Mouse (Mus musculus): ENCODE results near the gene Dlgap1.

Gene Dlgap1

GRCm38 (mm10) chr17:70462771-70463491, 494.1 kb downstream of the Dlgap1 start:
- no peak for DNase-seq (ENCODE audit: inconsistent ontology term)

- DNase-seq (ENCODE audit: inconsistent ontology term), result no peak
Observed at GRCm38 (mm10) chr17:70466413-70466812, 497.5 kb downstream of the Dlgap1 start.

- DNase-seq (ENCODE audit: inconsistent ontology term), result no peak
Observed at GRCm38 (mm10) chr17:70470970-70471371, 502.1 kb downstream of the Dlgap1 start.

GRCm38 (mm10) chr17:70472162-70472561, 503.3 kb downstream of the Dlgap1 start:
- DNase-seq (ENCODE audit: inconsistent ontology term), result no peak

DNA sequence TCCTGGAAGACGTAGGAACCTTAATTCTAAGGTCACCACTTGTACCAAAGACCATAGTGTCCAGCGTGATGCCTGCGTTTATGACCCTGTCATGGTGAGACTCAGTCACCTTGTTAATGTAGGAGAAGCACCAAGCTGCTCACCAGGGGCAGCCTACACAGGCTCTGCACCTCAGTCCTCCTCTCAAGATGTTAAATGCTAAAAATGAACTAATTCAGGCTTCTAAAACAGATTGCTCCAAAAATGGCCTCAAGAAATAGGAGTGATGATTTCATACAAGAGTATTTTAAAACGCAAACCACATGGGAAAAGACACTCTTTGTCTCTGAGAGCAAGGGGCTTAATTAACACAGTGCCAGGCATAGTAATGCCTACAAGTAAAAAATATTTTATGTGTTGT, 505.0 kb downstream of the Dlgap1 start:
- no peak for DNase-seq (ENCODE audit: inconsistent ontology term)

DNA sequence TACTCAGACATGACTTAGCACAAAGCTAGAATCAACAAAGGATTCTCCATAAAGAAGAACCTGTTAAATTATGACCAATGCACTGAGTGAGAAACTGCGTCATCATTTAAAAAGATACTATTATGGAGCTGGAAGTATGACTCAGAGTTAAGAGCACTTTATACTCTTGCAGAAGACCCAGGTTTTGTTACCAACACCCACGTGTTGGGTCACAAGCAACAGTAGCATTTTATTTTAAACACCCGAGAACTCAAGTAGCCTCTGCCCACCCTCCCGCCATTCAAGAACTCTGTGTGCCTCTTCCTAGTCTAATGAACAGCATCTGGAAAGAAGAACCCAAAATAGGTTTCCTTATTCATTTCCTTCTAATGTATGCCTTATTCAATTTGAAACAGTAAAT, 514.8 kb downstream of the Dlgap1 start:
- DNase-seq (ENCODE audit: inconsistent ontology term), result no peak

- no peak for DNase-seq (ENCODE audit: inconsistent ontology term)
Observed at GRCm38 (mm10) chr17:70485668-70486067, 516.8 kb downstream of the Dlgap1 start.

DNA sequence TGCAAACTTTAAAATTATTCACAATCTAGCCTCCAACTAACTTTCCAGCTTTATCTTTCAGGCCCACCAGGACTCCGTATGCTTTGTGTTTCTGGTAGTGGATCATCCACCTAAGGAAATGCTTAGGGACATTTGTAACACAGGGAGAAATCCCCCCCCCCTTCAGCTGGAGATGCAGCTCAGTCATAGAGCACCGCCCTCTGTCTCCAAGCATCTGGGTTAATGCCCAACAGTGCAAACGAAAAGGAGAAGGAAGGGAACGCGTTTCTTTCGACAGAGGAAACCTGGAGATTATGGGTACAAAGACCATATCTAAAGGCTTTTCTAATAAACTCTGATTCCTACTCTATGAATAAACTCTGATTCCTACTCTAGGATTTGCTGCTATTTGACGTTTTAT, 517.4 kb downstream of the Dlgap1 start:
- DNase-seq (ENCODE audit: inconsistent ontology term), result no peak

- DNase-seq (ENCODE audit: inconsistent ontology term), result no peak
Observed at GRCm38 (mm10) chr17:70486831-70487230, 518.0 kb downstream of the Dlgap1 start.

GRCm38 (mm10) chr17:70488784-70489265, 520.0 kb downstream of the Dlgap1 start:
- peak; percentile 61 for DNase-seq (ENCODE audit: inconsistent ontology term)

- DNase-seq (ENCODE audit: inconsistent ontology term), result no peak
Observed at GRCm38 (mm10) chr17:70491575-70491974, 522.7 kb downstream of the Dlgap1 start.

DNA sequence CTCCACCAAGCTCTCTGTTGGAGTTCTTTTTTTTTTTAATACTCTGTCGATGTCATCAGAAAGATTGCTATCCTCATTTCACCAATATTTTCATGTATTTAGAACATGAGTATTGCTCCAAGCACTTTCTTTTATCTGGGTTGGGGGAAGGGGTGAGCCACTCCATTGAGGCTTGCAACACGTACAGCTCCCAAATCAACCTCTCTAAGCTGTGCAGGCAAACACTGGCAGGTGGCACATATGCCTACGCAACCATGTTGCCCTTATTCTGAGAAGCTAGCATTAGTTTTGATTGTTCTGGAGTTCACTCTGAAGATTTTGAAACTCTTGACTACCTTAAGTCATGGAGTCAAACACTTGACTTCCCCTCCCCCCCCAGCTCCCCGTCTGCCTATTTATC, 525.5 kb downstream of the Dlgap1 start:
- no peak for DNase-seq (ENCODE audit: inconsistent ontology term)

- DNase-seq (ENCODE audit: inconsistent ontology term), result peak; percentile 72
Observed at GRCm38 (mm10) chr17:70498256-70498655, 529.4 kb downstream of the Dlgap1 start.

DNA sequence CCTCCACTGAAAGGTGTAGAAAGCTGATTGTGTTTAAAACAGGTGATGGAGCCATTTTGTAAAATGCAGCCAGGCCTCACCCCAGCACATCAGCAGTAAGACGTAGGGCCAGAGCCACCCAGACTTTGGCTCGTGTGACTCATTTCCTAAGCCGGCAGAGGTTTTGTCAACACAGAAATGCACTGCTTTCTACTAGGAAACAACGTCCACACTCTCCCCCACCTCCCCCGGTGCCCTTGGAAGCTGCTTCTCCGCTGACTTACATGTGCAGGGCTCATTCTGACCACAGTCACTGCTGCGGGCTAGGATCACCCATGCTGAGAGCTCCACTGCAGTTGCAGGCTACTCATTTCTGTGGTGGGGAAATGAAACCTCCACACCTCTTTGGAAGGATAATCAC, 533.1 kb downstream of the Dlgap1 start:
- DNase-seq (ENCODE audit: inconsistent ontology term), result peak; percentile 24

GRCm38 (mm10) chr17:70507759-70508158, 538.9 kb downstream of the Dlgap1 start:
- DNase-seq (ENCODE audit: inconsistent ontology term), result no peak

- DNase-seq (ENCODE audit: inconsistent ontology term), result no peak
Observed at GRCm38 (mm10) chr17:70510441-70510840, 541.6 kb downstream of the Dlgap1 start.

- no peak for DNase-seq (ENCODE audit: inconsistent ontology term)
Observed at GRCm38 (mm10) chr17:70511401-70511800, 542.5 kb downstream of the Dlgap1 start.

GRCm38 (mm10) chr17:70513736-70514135, 544.9 kb downstream of the Dlgap1 start:
- no peak for DNase-seq (ENCODE audit: inconsistent ontology term)

- DNase-seq (ENCODE audit: inconsistent ontology term), result no peak
Observed at GRCm38 (mm10) chr17:70516506-70516905, 547.6 kb downstream of the Dlgap1 start.

DNA sequence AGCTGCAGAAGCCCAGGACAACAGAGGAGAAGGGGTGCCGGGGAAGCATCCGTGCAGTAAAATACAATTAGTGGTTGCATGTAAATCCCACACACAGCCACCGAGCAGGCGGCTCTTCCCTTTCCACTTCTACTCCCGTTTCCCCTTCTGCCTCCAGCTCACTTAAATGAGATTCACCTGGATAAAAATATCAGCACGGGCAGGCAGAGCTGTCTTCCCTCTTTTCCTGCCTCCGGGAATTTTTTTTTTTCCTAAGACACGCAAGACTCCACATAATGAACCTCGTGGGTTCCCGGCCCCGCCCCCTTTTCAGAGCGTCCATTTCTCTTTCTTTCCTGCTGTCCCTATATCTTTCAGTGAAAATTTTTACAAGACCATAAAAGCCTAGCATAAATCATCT, 548.5 kb downstream of the Dlgap1 start:
- DNase-seq (ENCODE audit: inconsistent ontology term), result no peak

DNA sequence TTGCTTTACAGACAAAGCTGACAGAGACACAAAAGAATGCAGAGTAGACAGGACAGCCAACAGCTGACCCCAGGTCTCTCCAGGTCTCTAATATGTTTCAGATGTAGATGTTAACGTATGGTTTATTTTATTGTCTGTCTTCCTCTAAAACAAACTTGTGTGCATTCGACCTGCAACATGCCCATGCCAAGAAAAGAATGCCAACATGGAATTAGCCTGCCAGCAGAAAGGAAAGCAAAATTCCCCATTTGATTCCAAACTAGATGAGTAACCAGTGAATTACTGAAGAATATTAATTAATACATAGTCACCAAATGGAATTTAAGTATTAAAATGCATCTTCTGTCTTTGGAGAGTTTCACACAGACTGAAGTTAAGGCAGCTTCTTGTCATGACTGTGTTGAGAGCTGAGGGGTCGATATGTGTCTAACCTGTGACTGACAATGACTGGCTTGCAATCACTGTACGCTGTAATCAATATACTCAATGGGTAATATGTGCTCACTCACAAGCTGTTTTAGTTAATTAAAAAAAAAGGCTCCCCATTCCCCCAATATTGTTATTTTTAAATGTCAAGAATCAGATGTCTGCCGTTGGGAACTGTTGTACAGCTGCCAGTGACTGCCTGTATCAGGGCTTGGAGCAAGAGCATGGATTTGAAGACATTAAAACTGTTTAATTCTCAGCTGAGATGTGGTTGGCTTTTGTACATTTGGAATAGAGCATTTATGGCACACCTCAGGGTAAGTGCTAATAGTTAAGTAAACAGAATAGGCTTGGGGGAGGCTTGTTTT, 552.4 kb downstream of the Dlgap1 start:
- DNase-seq (ENCODE audit: inconsistent ontology term), result peak; percentile 60

DNA sequence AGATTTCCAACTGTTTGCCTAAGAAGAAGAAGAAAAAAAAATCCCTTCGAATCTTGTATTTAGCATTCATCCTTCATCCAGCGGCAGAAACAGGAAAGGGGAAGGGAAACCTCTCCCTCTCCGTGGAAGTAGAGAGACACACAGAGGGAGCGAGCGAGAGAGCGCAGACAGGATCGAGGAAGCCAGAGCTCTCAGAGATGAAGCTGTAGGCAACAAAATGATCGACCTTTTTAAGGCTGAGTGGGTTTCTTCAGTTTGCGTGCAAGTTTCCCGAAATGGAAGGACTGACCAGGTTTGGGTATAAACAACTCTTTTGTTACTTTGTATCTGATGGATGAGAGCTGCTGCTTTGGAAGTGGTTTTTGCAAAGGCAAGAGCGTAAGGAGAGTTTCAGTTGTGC, 553.1 kb downstream of the Dlgap1 start:
- DNase-seq (ENCODE audit: inconsistent ontology term), result peak; percentile 27

DNA sequence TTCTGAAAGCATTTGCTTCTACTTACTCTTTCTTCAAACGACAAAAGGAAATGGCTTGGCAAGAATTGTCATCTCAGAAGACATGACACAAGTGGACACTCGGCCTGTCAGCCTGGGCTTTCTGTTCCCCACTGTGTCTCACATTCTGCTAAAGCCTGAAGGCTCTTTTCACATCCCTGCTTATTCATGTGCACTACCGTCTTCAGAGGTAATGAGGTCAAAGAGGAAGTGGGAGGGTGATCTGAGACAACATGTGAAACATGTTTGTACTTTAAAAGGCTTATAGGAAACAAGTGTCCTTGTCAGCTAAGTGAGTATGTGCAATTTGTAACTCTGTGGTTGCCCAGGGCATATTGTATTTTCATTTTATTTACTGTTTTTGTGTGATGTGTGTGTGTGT, 557.1 kb downstream of the Dlgap1 start:
- DNase-seq (ENCODE audit: inconsistent ontology term), result no peak

Measured in Muller cell, postnatal 12 days (primary cell).